Mouse (Mus musculus): ENCODE data around the gene Pitpnm2. TPM values are rescaled to one million over a fixed set of nuclear protein-coding genes. Genes with fewer than 3 reads are reported as not detected.
"Not testable (repeated sequence)": the region's sequence is repeated elsewhere in the genome, so short reads cannot be mapped to it uniquely, and the experiment has no call there.

Gene Pitpnm2
- total RNA-seq, 2 experiments from 2014 or later = 19.6 to 20.9 TPM

- DNase-seq (ENCODE audit: low spot score) = no peak
These were observed 26.0 kb downstream of the Pitpnm2 start for GRCm38 (mm10) chr5:124223574-124223973.

GRCm38 (mm10) chr5:124222696-124223095, 26.9 kb downstream of the Pitpnm2 start:
- DNase-seq (ENCODE audit: low spot score) = peak; percentile 45

GRCm38 (mm10) chr5:124221736-124222040, 27.9 kb downstream of the Pitpnm2 start:
- no peak for DNase-seq (ENCODE audit: low spot score)

- peak; percentile 88 for DNase-seq (ENCODE audit: low spot score)
These were observed 28.4 kb downstream of the Pitpnm2 start for GRCm38 (mm10) chr5:124221037-124221735.

GRCm38 (mm10) chr5:124220551-124220950, 29.0 kb downstream of the Pitpnm2 start:
- DNase-seq (ENCODE audit: low spot score) = no peak

GRCm38 (mm10) chr5:124219431-124219830, 30.1 kb downstream of the Pitpnm2 start:
- no peak for DNase-seq (ENCODE audit: low spot score)

- no peak for DNase-seq (ENCODE audit: low spot score)
These were observed 30.6 kb downstream of the Pitpnm2 start for GRCm38 (mm10) chr5:124218986-124219385.

- DNase-seq (ENCODE audit: low spot score) = no peak
These were observed 31.9 kb downstream of the Pitpnm2 start for GRCm38 (mm10) chr5:124217566-124218249.

GRCm38 (mm10) chr5:124217092-124217491, 32.5 kb downstream of the Pitpnm2 start:
- DNase-seq (ENCODE audit: low spot score) = not testable (repeated sequence)

- DNase-seq (ENCODE audit: low spot score) = no peak
These were observed 33.2 kb downstream of the Pitpnm2 start for GRCm38 (mm10) chr5:124216403-124216802.

- DNase-seq (ENCODE audit: low spot score) = no peak
These were observed 33.9 kb downstream of the Pitpnm2 start for GRCm38 (mm10) chr5:124215647-124216046.

GRCm38 (mm10) chr5:124214516-124215145, 34.9 kb downstream of the Pitpnm2 start:
- no peak for DNase-seq (ENCODE audit: low spot score)

- no peak for DNase-seq (ENCODE audit: low spot score)
These were observed 35.7 kb downstream of the Pitpnm2 start for GRCm38 (mm10) chr5:124213588-124214469.

- DNase-seq (ENCODE audit: low spot score) = no peak
These were observed 37.9 kb downstream of the Pitpnm2 start for GRCm38 (mm10) chr5:124211669-124212068.

GRCm38 (mm10) chr5:124211234-124211633, 38.3 kb downstream of the Pitpnm2 start:
- DNase-seq (ENCODE audit: low spot score) = peak; percentile 85

- peak; percentile 26 for DNase-seq (ENCODE audit: low spot score)
These were observed 39.1 kb downstream of the Pitpnm2 start for GRCm38 (mm10) chr5:124210281-124211016.

- no peak for DNase-seq (ENCODE audit: low spot score)
These were observed 39.7 kb downstream of the Pitpnm2 start for GRCm38 (mm10) chr5:124209850-124210249.

GRCm38 (mm10) chr5:124208030-124208429, 41.5 kb downstream of the Pitpnm2 start:
- DNase-seq (ENCODE audit: low spot score) = no peak

GRCm38 (mm10) chr5:124206481-124207038, 43.0 kb downstream of the Pitpnm2 start:
- peak; percentile 78 for DNase-seq (ENCODE audit: low spot score)

GRCm38 (mm10) chr5:124205809-124206380, 43.7 kb downstream of the Pitpnm2 start:
- DNase-seq (ENCODE audit: low spot score) = no peak
